Mouse (Mus musculus) kidney, adult 8-10 months (tissue): ENCODE measurements at regions not wholly inside any gene's neighbourhood (a gene's known extent, or its start where the extent isn't known, plus 50 kb on each side); places are given as distances from the start of the nearest gene placed in this dataset.

Experiments
- DNase-seq, 2 experiments: peaks; one replicate each; pipeline ENCODE4 v3.0.0; 2022

DNA sequence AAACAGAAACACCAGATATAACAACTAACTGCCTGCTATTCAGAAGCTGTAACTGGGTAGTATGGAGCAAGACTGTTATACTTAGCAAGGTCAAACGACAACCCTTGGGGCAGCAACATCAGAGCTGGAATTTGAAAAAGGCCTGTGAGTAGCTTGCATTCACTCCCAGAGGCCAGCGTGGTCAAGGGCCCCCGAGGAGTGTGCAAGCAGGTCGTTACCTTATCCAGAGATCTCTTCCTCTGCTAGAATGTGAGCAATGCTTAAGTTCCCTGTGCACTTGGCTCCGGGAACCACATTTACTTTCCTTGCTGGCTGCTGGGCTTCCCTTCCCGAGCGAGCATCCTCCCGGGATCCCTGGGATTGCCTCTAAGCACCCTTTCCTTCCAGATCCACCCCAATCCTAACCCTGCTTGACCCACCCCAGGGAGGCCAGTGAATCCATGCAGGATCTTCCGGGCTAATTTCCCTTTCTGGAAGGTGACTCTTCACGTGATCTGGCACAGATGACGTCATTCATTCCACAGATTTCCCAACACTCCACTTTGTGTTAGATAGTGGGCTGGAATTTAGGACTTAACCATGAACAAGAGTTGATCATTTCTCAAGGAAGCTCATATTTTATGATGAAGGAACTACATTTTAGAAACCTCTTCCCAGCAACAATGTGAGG lies 112.3 kb upstream of the Tsc22d1 start:
- no peak for DNase-seq

DNA sequence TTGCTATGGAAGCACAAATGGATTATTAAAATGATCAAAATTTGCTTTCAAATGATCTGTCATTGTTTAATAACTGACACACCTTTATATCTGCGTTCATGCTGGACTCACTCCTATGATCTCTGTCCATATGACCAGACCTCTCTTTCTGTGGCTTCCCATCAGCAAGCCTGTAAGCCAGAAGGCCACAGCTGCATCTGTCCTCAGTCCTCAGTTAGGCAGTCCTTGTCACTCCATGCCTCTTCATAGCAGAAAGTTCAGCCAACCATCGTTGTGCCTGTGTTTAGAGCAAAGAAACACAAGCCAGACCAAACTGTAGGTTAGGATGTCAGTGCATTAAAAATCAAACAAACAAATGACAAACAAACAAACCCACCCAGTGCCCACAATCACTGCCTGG lies 107.2 kb upstream of the Tsc22d1 start:
- no peak for DNase-seq

DNA sequence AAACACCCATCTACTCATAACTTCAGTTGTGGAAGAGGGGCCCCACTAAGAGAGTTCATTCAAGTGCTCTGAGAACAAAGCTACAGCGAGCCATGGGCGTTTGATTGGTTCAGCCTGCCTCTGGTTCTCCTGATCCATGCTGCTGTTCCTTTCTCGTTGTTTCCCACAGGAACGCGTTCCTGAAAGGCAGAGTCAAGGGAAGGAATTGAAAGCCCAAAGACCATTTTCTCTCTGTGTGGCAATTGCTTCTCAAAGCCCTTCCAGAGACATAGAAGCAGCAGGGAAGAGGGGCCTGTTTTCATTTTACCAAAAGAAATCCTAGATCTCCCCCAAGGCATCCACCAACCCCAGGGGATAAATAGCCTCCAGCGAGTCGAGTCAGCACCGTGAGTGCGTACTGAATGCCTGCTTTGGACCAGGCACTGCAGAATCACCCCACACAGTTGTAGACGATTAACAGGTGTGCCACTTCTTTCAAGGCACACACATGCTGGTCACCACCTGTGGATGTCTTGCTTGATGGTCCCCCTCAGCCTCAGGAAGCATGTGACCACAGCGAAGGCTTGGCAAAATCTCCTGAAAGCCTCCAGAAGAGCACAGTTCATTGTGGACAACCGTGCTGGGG lies 106.5 kb upstream of the Tsc22d1 start:
- no peak for DNase-seq

GRCm38 (mm10) chr14:76309606-76310005 lies 105.2 kb upstream of the Tsc22d1 start:
- no peak for DNase-seq

DNA sequence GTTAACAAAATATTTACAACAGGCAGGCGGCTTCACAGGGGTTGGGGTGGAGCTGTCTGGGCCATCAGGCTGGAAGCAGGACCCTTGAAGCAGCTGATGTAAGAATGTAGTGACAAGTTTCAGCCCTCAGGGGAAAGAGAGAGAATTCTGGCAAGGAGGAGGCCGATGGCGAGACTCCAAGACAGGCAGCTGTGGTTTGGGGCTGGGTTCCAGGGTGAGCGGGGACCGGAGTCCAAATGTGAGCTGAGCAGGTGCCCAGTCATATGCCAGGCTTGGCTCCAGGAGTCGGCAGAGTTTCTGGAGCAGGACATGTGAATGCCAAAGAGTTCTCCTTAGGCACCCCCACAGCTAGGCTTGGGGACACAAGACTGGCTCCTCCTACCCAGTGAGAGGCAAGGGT lies 104.5 kb upstream of the Tsc22d1 start:
- DNase-seq = peak; percentile 65 to 67

DNA sequence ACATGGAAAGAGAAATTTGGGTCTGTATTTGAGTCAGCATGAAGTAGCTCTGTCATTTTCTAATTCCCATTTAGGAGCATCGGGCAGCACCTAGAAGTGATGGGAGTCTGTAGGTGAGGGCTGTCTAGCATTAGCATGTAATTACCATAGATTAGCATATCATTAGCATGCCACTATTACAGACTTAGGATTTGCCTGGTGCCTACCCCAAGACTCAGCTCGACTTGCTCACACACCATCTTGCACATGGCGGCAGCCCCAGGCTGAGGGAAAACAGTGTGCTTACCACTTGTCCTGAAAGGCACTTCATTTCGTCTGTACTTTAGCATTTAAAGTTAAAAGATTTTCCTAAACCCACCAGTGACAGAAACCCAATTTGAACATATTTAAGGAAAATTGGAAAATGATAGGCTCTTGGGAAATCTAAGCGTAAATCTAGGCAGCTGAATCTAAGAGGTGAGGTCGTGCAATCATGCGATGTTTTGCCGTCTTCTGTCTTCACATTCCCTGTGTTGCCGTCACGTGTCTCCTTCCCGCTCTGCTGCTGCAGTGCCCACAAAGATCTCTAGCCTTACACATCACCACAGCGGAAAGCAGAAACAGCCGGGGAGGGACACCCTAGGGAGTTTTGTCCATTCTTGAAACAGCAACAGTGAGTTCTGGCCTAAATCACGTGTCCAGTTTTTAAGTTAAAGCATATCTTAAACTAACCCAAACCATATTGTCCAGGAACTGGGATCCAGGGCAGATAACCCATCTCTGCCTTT lies 101.2 kb upstream of the Tsc22d1 start:
- no peak for DNase-seq

DNA sequence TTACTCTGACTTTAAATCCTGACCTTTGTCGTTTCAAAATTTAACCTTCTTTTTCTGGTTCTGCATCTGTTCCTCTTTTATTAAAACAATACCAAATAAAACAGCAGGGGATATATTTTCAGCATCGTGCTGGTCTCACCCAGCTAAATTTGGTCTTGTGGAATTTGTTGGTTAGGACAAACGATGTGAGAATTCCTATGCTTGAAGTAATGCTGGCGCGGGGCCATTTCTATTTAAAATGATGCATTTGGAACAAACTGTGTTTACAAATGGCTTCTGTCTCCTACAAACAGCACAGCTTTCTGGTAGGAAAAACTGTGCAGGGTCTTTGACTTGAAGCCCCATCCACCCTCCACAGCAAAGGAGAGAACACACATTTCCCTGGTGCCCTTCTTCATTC lies 96.3 kb upstream of the Tsc22d1 start:
- no peak for DNase-seq

DNA sequence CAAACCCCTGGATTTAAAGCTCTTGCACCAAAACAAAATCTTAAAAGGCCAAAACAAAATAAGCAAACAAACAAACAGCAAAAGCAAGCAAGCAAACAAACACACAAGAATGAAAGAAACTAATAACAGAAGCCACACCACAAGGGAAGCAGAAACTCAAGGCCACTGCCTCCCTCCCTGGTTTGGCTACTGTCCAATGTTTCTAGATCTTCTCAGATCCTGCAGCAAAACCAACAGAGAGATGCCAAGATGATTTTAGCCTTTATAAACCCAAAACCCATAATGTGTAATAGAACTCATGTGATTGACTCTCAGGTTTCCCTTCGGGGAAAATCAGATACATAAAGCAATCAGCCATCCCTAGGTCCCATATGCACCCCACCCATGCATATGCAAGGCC lies 90.5 kb upstream of the Tsc22d1 start:
- no peak for DNase-seq

DNA sequence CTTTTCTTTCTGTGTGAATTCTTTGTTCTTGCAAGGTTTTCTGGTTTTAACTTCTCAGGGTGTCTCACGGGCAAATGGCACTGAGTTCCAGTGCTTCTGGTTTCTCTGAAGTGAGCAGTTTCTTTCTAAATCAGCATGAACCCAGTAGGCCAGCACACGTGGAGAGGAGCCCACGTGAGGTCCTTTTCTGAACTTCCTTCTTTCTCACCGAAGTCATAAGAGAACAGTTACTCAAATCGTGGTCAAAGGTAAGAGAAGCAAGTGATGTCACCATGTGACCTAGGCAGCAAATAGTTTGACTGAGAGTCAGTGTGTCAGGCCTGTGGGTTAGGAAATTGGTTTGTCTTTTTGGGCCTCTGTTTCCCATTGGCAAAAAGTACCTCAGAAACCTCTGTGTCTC lies 84.8 kb upstream of the Tsc22d1 start:
- no peak for DNase-seq

GRCm38 (mm10) chr14:76331497-76332335 lies 83.0 kb upstream of the Tsc22d1 start:
- no peak for DNase-seq

DNA sequence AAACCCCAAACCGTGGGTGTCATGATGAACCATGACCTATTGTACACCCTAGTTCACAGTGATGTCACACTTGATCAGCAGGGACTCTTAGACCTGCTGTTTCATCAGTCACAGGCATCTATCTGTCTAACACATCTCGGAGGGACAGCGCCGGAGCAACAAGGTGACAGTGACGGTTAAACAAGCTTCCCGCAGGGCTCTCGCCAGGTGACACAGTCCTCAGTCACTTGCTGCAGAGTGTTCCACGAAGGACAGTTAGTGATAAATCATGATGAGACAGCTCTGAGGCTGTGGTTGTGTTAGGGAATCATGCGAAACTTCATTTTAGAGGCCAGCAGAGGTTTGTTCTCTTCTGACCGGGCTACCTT lies 82.4 kb upstream of the Tsc22d1 start:
- DNase-seq = no peak

- DNase-seq = no peak
Measured at GRCm38 (mm10) chr14:76340789-76341188, 74.0 kb upstream of the Tsc22d1 start.

DNA sequence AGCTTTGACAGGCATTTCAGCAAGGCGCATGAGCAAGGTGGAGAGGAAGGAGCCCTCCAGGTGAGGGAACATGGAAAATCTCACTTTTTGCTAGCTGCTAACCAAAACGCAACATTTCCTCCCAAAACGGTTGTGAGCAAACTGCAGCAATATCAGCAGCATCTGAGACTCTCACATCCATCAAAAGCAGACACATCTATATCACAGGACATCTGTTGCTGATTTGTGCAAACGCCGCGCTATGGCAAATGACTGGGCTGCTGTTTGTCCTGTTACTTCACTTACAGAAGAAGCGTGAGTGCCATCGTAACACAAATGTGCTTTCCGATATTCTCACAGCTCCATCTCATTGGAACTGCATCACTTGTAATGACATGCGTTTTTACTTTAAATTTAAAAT lies 73.5 kb upstream of the Tsc22d1 start:
- DNase-seq = no peak

DNA sequence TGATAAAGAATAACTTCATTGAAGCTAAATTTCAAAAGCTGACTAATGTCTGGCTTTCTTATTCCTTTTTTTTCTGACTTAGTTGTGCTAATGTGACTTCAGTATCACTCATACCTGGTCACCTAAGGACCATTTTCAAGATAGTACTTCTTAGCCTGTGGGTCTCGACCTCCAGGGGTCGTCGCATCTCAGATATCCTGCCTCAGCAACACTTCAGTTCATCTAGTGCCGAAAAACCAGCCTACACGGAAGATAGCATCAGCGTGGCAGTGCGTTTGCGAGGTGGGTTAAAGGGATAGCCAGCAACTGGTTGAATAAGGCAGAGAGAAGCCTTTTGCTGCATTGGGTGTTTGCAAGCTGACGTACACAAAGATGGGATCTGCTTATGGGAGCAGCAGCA lies 62.9 kb upstream of the Tsc22d1 start:
- no peak for DNase-seq

GRCm38 (mm10) chr14:76356161-76356560 lies 58.6 kb upstream of the Tsc22d1 start:
- DNase-seq = no peak

DNA sequence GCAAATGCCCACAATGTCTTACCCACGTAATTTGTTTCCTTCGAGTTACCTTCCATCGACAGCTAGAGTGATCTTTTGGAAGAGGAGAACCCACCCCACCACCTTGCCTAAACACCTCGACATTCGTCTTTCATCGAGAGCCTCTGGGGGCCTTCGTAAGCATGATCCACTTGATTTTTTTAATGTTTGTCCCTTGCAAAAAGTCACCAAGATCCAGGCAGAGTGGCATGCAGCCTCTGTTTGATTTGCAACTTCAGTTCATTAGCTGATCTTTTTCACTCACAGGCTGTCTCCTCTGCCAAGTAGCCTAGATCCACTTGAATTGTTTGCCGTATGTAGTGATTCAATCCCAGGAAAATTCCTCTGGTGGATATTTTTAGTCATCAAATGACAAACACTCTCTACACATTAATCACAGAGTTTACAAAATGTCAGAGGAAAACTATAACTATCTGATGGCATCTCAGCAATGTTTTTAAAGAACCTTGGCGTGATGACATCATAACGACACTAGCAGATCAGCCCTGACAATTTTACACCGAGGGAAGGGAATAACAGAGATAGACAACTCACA lies 54.8 kb upstream of the Tsc22d1 start:
- DNase-seq = no peak

- DNase-seq = no peak
Measured at GRCm38 (mm10) chr14:76364034-76364433, 50.7 kb upstream of the Tsc22d1 start.
